Mouse (Mus musculus) MEL (cell line): Measurements from ENCODE around the gene Dclre1c.

Source experiments
- CHD2 ChIP-seq: IDR thresholded peaks from 2 replicates; pipeline ENCODE4 v1.6.1; 2011; ENCODE audit warnings: low read length, improper control_type of control experiment
- CTCF ChIP-seq, 3 experiments: IDR thresholded peaks in 2 of 3; conservative IDR thresholded peaks in 1 of 3; 2 replicates each; pipeline ENCODE4 v1.5.1; 2011 to 2012; ENCODE audit warnings: low read length in 3 of 3, low read depth in 2 of 3, mild to moderate bottlenecking in 2 of 3, improper control_type of control experiment in 1 of 3, inconsistent platforms in 1 of 3, mixed read lengths in 1 of 3, moderate library complexity in 1 of 3; ENCODE audit not compliant: control insufficient read depth in 1 of 3, insufficient read depth in 1 of 3, poor library complexity in 1 of 3, severe bottlenecking in 1 of 3
- EP300 ChIP-seq, 2 experiments: IDR thresholded peaks; 2 replicates each; pipeline ENCODE4 v1.6.1; 2011; ENCODE audit warnings: improper control_type of control experiment in 2 of 2, low read length in 2 of 2, low read depth in 1 of 2, mild to moderate bottlenecking in 1 of 2
- ETS1 ChIP-seq: IDR thresholded peaks from 2 replicates; pipeline ENCODE4 v1.6.1; 2012; ENCODE audit warnings: low read depth, mild to moderate bottlenecking, inconsistent platforms, low read length, improper control_type of control experiment, moderate library complexity
- GATA1 ChIP-seq: IDR thresholded peaks from 2 replicates; pipeline ENCODE4 v1.6.1; 2011; ENCODE audit warnings: low read depth, low read length, improper control_type of control experiment
- MAX ChIP-seq: IDR thresholded peaks from 2 replicates; pipeline ENCODE4 v1.6.1; 2011; ENCODE audit warnings: low read length, improper control_type of control experiment
- MYC ChIP-seq: IDR thresholded peaks from 2 replicates; pipeline ENCODE4 v1.6.1; 2011; ENCODE audit warnings: low read depth, mild to moderate bottlenecking, low read length, improper control_type of control experiment, moderate library complexity
- POLR2A ChIP-seq, 2 experiments: IDR thresholded peaks; 2 replicates each; pipeline ENCODE4 v1.6.1; 2011 to 2012; ENCODE audit warnings: low read length in 2 of 2, mild to moderate bottlenecking in 2 of 2, control low read depth in 1 of 2, improper control_type of control experiment in 1 of 2, low read depth in 1 of 2, moderate library complexity in 1 of 2; ENCODE audit not compliant: control insufficient read depth in 1 of 2, insufficient read depth in 1 of 2, poor library complexity in 1 of 2
- RAD21 ChIP-seq: IDR thresholded peaks from 2 replicates; pipeline ENCODE4 v1.6.1; 2011; ENCODE audit warnings: mild to moderate bottlenecking, low read depth, low read length, improper control_type of control experiment
- RCOR1 ChIP-seq: IDR thresholded peaks from 2 replicates; pipeline ENCODE4 v1.6.1; 2012; ENCODE audit warnings: low read depth, mild to moderate bottlenecking, inconsistent platforms, low read length, improper control_type of control experiment
- TBP ChIP-seq: IDR thresholded peaks from 2 replicates; pipeline ENCODE4 v1.8.0; 2011; ENCODE audit warnings: low read depth, low read length, improper control_type of control experiment
- USF1 ChIP-seq: IDR thresholded peaks from 2 replicates; pipeline ENCODE4 v1.6.1; 2014; ENCODE audit warnings: low read depth, mild to moderate bottlenecking, inconsistent platforms, low read length, improper control_type of control experiment, moderate library complexity

GRCm38 (mm10) chr2:3493833-3494409, 70.0 kb downstream of the Dclre1c start:
- no peak for TF ChIP-seq USF1
- no peak for TF ChIP-seq RAD21
- no peak for TF ChIP-seq MAX
- TF ChIP-seq MYC = no peak
- TF ChIP-seq POLR2A (IDR thresholded peaks at IDR 0.05; ENCODE audit: control insufficient read depth in 1 of 2, insufficient read depth in 1 of 2, low read depth in 1 of 2, low read length in 2 of 2, poor library complexity in 1 of 2) = no peak
- no peak for TF ChIP-seq EP300 (IDR thresholded peaks at IDR 0.05; ENCODE audit: low read depth in 1 of 2, low read length in 2 of 2)
- TF ChIP-seq RCOR1 = no peak
- no peak for TF ChIP-seq GATA1
- TF ChIP-seq CTCF (IDR thresholded peaks at IDR 0.05 in 2 of 3, conservative IDR thresholded peaks at IDR 0.05 in 1 of 3; ENCODE audit: control insufficient read depth in 1 of 3, insufficient read depth in 1 of 3, low read depth in 2 of 3, low read length in 3 of 3, poor library complexity in 1 of 3, severe bottlenecking in 1 of 3) = no peak
- no peak for TF ChIP-seq TBP
- no peak for TF ChIP-seq CHD2
- no peak for TF ChIP-seq ETS1
